Mouse (Mus musculus): Measurements from ENCODE around the gene Pdcd7. TPM values are rescaled to one million over a fixed set of nuclear protein-coding genes. Genes with fewer than 3 reads are reported as not detected.

The Pdcd7 gene
- total and polyA plus RNA-seq, 2 experiments from 2014 or later, result 9.2 to 21.8 TPM

GRCm38 (mm10) chr9:65384276-65384675 lies 38.4 kb downstream of the Pdcd7 start:
- no peak for TF ChIP-seq CTCF (IDR thresholded peaks at IDR 0.05; ENCODE audit: low read depth)
- H3K27ac ChIP-seq (ENCODE audit: low read depth, low read length), result no peak overlapping the region
- H3K36me3 ChIP-seq (ENCODE audit: insufficient read depth), result no peaks in the 10 kb centered on the region
- H3K4me1 ChIP-seq (ENCODE audit: insufficient read depth), result no peaks in the 10 kb centered on the region
- H3K9me3 ChIP-seq (ENCODE audit: low read length), result no peaks in the 10 kb centered on the region
- no peak overlapping the region for H3K9ac ChIP-seq
- WGBS, result 40% methylated on average over 3 of the region's 3 CpGs
- no peak overlapping the region for H3K4me3 ChIP-seq (ENCODE audit: low read depth, low read length)
- no peaks in the 10 kb centered on the region for H3K27me3 ChIP-seq (ENCODE audit: insufficient read depth, low read length)
- DNase-seq (no peak), ATAC-seq (no peak)
- no peak overlapping the region for H3K4me2 ChIP-seq (ENCODE audit: low read depth)

GRCm38 (mm10) chr9:65386373-65387140 lies 40.7 kb downstream of the Pdcd7 start:
- Histone ChIP-seq H3K4me3 (ENCODE audit: low read depth, low read length) (no peak overlapping the region), H3K4me2 (ENCODE audit: low read depth) (no peak overlapping the region), H3K36me3 (ENCODE audit: insufficient read depth) (no peaks in the 10 kb centered on the region), H3K9ac (no peak overlapping the region), H3K4me1 (ENCODE audit: insufficient read depth) (no peaks in the 10 kb centered on the region), H3K27me3 (ENCODE audit: insufficient read depth, low read length) (peaks cover 13% of the 10 kb centered on the region), H3K9me3 (ENCODE audit: low read length) (no peaks in the 10 kb centered on the region), H3K27ac (ENCODE audit: low read depth, low read length) (no peak overlapping the region)
- ATAC-seq (no peak), DNase-seq (no peak)
- WGBS, result 32% methylated on average over 8 of the region's 8 CpGs
- no peak for TF ChIP-seq CTCF (IDR thresholded peaks at IDR 0.05; ENCODE audit: low read depth)

- 19% methylated on average over 94 of the region's 96 CpGs for WGBS
- Histone ChIP-seq H3K4me1 (ENCODE audit: insufficient read depth) (no peaks in the 10 kb centered on the region), H3K9ac (peak overlapping the region; percentile 40), H3K4me2 (ENCODE audit: low read depth) (peak overlapping the region; percentile 54), H3K27me3 (ENCODE audit: insufficient read depth, low read length) (peaks cover 22% of the 10 kb centered on the region), H3K4me3 (ENCODE audit: low read depth, low read length) (peak overlapping the region; percentile 39), H3K27ac (ENCODE audit: low read depth, low read length) (no peak overlapping the region), H3K36me3 (ENCODE audit: insufficient read depth) (no peaks in the 10 kb centered on the region), H3K9me3 (ENCODE audit: low read length) (no peaks in the 10 kb centered on the region)
- DNase-seq (peak; percentile 46), ATAC-seq (peak; percentile 73)
- TF ChIP-seq CTCF (IDR thresholded peaks at IDR 0.05; ENCODE audit: low read depth), result no peak
Measured at GRCm38 (mm10) chr9:65390752-65391612, 45.1 kb downstream of the Pdcd7 start.

DNA sequence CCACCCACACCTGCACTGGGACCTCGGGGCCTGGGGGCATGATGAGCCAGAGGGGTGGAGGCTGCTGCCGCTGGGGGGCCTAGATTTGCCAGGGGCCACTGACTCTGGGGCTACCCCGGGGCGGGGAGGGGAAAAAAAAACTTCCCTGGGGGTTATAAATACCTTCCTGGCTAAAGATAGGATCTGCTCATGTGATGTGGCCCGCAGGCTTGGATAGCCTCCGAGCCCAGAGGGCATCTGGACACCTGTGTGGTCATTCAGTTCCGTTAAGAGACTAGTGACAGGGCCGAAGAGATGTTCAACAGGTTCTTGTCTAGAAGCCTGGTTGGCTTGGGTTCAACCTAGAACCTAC lies 45.7 kb downstream of the Pdcd7 start, which contains the start of gene Kbtbd13:
TSS of gene Kbtbd13 (minus strand) at position 40 of the 352 bp plus-strand sequence.
- H3K36me3 ChIP-seq (ENCODE audit: insufficient read depth), result no peaks in the 10 kb centered on the region
- no peaks in the 10 kb centered on the region for H3K9me3 ChIP-seq (ENCODE audit: low read length)
- no peak for TF ChIP-seq CTCF (IDR thresholded peaks at IDR 0.05; ENCODE audit: low read depth)
- no peak within 1 kb of the TSS for H3K27ac ChIP-seq (ENCODE audit: low read depth, low read length)
- no peak for ATAC-seq
- 45% methylated on average over 8 of the region's 8 CpGs for WGBS
- H3K27me3 ChIP-seq (ENCODE audit: insufficient read depth, low read length), result peaks cover 22% of the 10 kb centered on the region
- peak within 1 kb of the TSS; percentile 40 for H3K9ac ChIP-seq
- H3K4me1 ChIP-seq (ENCODE audit: insufficient read depth), result no peaks in the 10 kb centered on the region
- peak within 1 kb of the TSS; percentile 39 for H3K4me3 ChIP-seq (ENCODE audit: low read depth, low read length)
- H3K4me2 ChIP-seq (ENCODE audit: low read depth), result peak within 1 kb of the TSS; percentile 54
- DNase-seq, result no peak

DNA sequence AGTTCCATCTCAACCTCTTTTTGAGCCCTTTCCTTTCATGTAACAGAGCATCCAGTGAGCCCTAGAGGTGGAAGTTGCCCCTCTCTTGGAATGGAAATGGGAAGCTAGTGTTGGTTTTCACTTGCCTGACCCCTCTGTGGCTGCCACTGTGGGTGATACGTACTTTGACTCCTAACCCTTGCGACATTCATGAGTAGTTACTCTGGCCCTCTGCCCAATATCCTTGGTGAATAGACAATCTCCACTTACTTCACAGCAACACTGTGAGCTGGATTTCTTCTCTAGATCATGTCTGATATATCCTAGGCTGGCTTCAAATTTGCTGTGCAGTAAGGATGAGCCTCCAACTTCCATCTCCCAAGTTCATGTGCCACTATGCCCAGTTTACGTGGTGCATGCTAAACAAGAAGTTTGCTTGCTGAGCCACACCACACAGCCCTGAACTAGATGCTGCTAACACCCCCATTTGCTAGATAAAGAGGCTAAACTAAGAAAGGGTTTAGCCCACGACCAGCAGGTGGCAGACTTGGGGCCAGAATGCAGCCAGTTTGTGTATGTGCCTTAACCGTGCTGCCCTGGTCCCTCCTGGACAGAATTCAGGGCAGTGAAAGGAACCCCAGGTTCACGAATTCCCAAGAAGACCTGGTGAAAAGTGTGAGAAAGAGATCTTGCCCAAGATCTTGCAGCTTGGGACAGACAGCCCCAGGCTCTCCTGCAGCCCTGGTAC lies 46.9 kb downstream of the Pdcd7 start:
- DNase-seq (peak; percentile 48), ATAC-seq (no peak)
- no peaks in the 10 kb centered on the region for H3K36me3 ChIP-seq (ENCODE audit: insufficient read depth)
- H3K4me3 ChIP-seq (ENCODE audit: low read depth, low read length), result no peak overlapping the region
- WGBS, result 31% methylated on average over 6 of the region's 6 CpGs
- H3K9me3 ChIP-seq (ENCODE audit: low read length), result no peaks in the 10 kb centered on the region
- no peak overlapping the region for H3K27ac ChIP-seq (ENCODE audit: low read depth, low read length)
- no peak overlapping the region for H3K4me2 ChIP-seq (ENCODE audit: low read depth)
- peak; percentile 72 for TF ChIP-seq CTCF (IDR thresholded peaks at IDR 0.05; ENCODE audit: low read depth)
- no peak overlapping the region for H3K9ac ChIP-seq
- peaks cover under 1% of the 10 kb centered on the region; the same call in 1 of the 2 replicates for H3K4me1 ChIP-seq (ENCODE audit: insufficient read depth)
- peaks cover 22% of the 10 kb centered on the region for H3K27me3 ChIP-seq (ENCODE audit: insufficient read depth, low read length)

GRCm38 (mm10) chr9:65393606-65394005 lies 47.7 kb downstream of the Pdcd7 start:
- TF ChIP-seq CTCF (IDR thresholded peaks at IDR 0.05; ENCODE audit: low read depth), result no peak
- no peak overlapping the region for H3K27ac ChIP-seq (ENCODE audit: low read depth, low read length)
- H3K36me3 ChIP-seq (ENCODE audit: insufficient read depth), result no peaks in the 10 kb centered on the region
- no peaks in the 10 kb centered on the region for H3K9me3 ChIP-seq (ENCODE audit: low read length)
- H3K27me3 ChIP-seq (ENCODE audit: insufficient read depth, low read length), result peaks cover 22% of the 10 kb centered on the region
- 37% methylated on average over 2 of the region's 2 CpGs for WGBS
- no peak overlapping the region for H3K4me2 ChIP-seq (ENCODE audit: low read depth)
- ATAC-seq, result no peak
- no peak overlapping the region for H3K4me3 ChIP-seq (ENCODE audit: low read depth, low read length)
- H3K9ac ChIP-seq, result no peak overlapping the region
- peaks cover 6% of the 10 kb centered on the region; the same call in 1 of the 2 replicates for H3K4me1 ChIP-seq (ENCODE audit: insufficient read depth)
- no peak for DNase-seq

Data from forebrain, postnatal 0 days (tissue).